Mouse (Mus musculus) myocyte (in vitro differentiated cells): ENCODE measurements around the gene Arhgef16.

ENCODE experiments used
- E2F4 ChIP-seq: IDR thresholded peaks from one replicate; pipeline ENCODE4 v1.6.1; 2011; ENCODE audit warnings: mild to moderate bottlenecking, control low read depth, moderate library complexity; ENCODE audit not compliant: insufficient read depth
- MAX ChIP-seq: IDR thresholded peaks from one replicate; pipeline ENCODE4 v1.6.1; 2011; ENCODE audit warnings: low read depth, mild to moderate bottlenecking, control low read depth
- MYOD1 ChIP-seq, 3 experiments: IDR thresholded peaks; one replicate each; pipeline ENCODE4 v1.6.1; 2011; ENCODE audit warnings: control low read depth in 2 of 3, low read depth in 2 of 3, mild to moderate bottlenecking in 2 of 3, moderate library complexity in 1 of 3; ENCODE audit not compliant: insufficient read length in 2 of 3, control insufficient read depth in 1 of 3
- MYOG ChIP-seq, 3 experiments: IDR thresholded peaks; one replicate each; pipeline ENCODE4 v1.6.1; 2011; ENCODE audit warnings: control low read depth in 2 of 3, low read depth in 2 of 3, mild to moderate bottlenecking in 2 of 3; ENCODE audit not compliant: insufficient read length in 2 of 3, control insufficient read depth in 1 of 3, insufficient read depth in 1 of 3
- POLR2A ChIP-seq: IDR thresholded peaks from one replicate; pipeline ENCODE4 v1.6.1; 2011; ENCODE audit warnings: low read depth, mild to moderate bottlenecking, control low read depth, moderate library complexity; ENCODE audit not compliant: insufficient read length
- POLR2AphosphoS2 ChIP-seq: IDR thresholded peaks from one replicate; pipeline ENCODE4 v1.6.1; 2011; ENCODE audit warnings: low read depth, control low read depth; ENCODE audit not compliant: insufficient read length
- REST ChIP-seq: IDR thresholded peaks from one replicate; pipeline ENCODE4 v1.6.1; 2011; ENCODE audit warnings: mild to moderate bottlenecking, control low read depth, moderate library complexity; ENCODE audit not compliant: insufficient read depth, insufficient read length
- SRF ChIP-seq: IDR thresholded peaks from one replicate; pipeline ENCODE4 v1.6.1; 2011; ENCODE audit warnings: low read depth; ENCODE audit not compliant: control insufficient read depth, insufficient read length
- TCF12 ChIP-seq: IDR thresholded peaks from one replicate; pipeline ENCODE4 v1.6.1; 2011; ENCODE audit warnings: mild to moderate bottlenecking, control low read depth; ENCODE audit not compliant: poor library complexity, insufficient read depth, severe bottlenecking
- TCF3 ChIP-seq: IDR thresholded peaks from one replicate; pipeline ENCODE4 v1.6.1; 2011; ENCODE audit warnings: low read depth, control low read depth; ENCODE audit not compliant: insufficient read length
- USF1 ChIP-seq: IDR thresholded peaks from one replicate; pipeline ENCODE4 v1.6.1; 2011; ENCODE audit warnings: low read depth, mild to moderate bottlenecking, control low read depth, moderate library complexity

- TF ChIP-seq USF1 (no peak), POLR2A (no peak), MYOD1 (IDR thresholded peaks at IDR 0.05; ENCODE audit: control insufficient read depth in 1 of 3, insufficient read length in 2 of 3, low read depth in 2 of 3) (no peak), REST (no peak), POLR2AphosphoS2 (no peak), MYOG (IDR thresholded peaks at IDR 0.05; ENCODE audit: control insufficient read depth in 1 of 3, insufficient read depth in 1 of 3, insufficient read length in 2 of 3, low read depth in 2 of 3) (no peak), SRF (no peak), TCF12 (no peak), MAX (no peak), TCF3 (no peak), E2F4 (no peak)
Measured at GRCm38 (mm10) chr4:154237306-154237705, 64.2 kb downstream of the Arhgef16 start.
